Comparison of ENCODE assay signal across 21 mouse cellular contexts in genomic region chr14:32347307-32347706, GRCm38 (mm10). TPM values are rescaled to one million over a fixed set of nuclear protein-coding genes. Genes with fewer than 3 reads are reported as not detected.
"Had no signal": no experiment of that assay in that cellular context is flagged by ENCODE, and none has a peak within 500 bp of the region (broad histone marks: within the 10 kb centered on the region; RNA-seq: fewer than 3 reads in every experiment).

No protein-coding gene starts in this region.

- DNase-seq: cerebellum, adult 8-10 months; cerebellum, adult 9-10 months; cerebellum, adult 9-11 months; cerebellum, postnatal 10 days; cerebellum, postnatal 14 days; cerebellum, postnatal 25 days; cerebellum, postnatal 36 days; embryo, embryonic 11 days; forebrain, postnatal 0 days; gastrocnemius, adult 2 months; gastrocnemius, postnatal 10 days; gastrocnemius, postnatal 14 days; gastrocnemius, postnatal 25 days; gastrocnemius, postnatal 36 days; heart, adult 2 months had no signal

RNA-seq across cellular contexts. Expression of gene Ogdhl, which starts 25.5 kb away (rescaled TPM):
- total RNA-seq: granulocyte monocyte progenitor cell, adult 5-6 weeks had no signal

RNA-seq across cellular contexts. Expression of gene 1700024G13Rik, which starts 40.9 kb away (rescaled TPM):
- total RNA-seq: common myeloid progenitor, adult 5-6 weeks; gastrocnemius, adult 18-20 months; gastrocnemius, adult 2 months; gastrocnemius, adult 8-10 months; gastrocnemius, postnatal 10 days; gastrocnemius, postnatal 14 days; gastrocnemius, postnatal 25 days; gastrocnemius, postnatal 36 days; gastrocnemius, postnatal 4 days; granulocyte monocyte progenitor cell, adult 5-6 weeks; heart, adult 2 months; heart, adult 8-10 months had no signal
